Mouse (Mus musculus) lung, embryonic 15.5 days (tissue): ENCODE measurements around the gene Dyrk3. TPM values are rescaled to one million over a fixed set of nuclear protein-coding genes. Genes with fewer than 3 reads are reported as not detected.
"Not testable (repeated sequence)": the region's sequence is repeated elsewhere in the genome, so short reads cannot be mapped to it uniquely, and the experiment has no call there.

Source experiments
- ATAC-seq: fragments of 200-750 bp; cut with Nextera tagmentation; 2 replicates; pipeline ENCODE4 v1.8.0; 2017; ENCODE audit warnings: moderate number of reproducible peaks, borderline replicate concordance; ENCODE audit not compliant: low FRiP score, low TSS enrichment; ENCODE audit errors: extremely low read depth
- H3K27ac ChIP-seq: fragments of 300-500 bp; sonication (generic); 2 replicates; pipeline ENCODE4 v1.5.1; 2015; ENCODE audit warnings: moderate library complexity, mild to moderate bottlenecking, inconsistent platforms
- H3K27me3 ChIP-seq: fragments of 300-500 bp; sonication (generic); 2 replicates; pipeline ENCODE4 v1.6.1; 2015; ENCODE audit warnings: inconsistent platforms
- H3K36me3 ChIP-seq: fragments of 300-500 bp; sonication (generic); 2 replicates; pipeline ENCODE4 v1.6.1; 2015; ENCODE audit warnings: inconsistent platforms
- H3K4me1 ChIP-seq: fragments of 300-500 bp; sonication (generic); 2 replicates; pipeline ENCODE4 v1.6.1; 2015; ENCODE audit warnings: inconsistent platforms
- H3K4me2 ChIP-seq: fragments of 300-500 bp; sonication (generic); 2 replicates; pipeline ENCODE4 v1.6.1; 2015; ENCODE audit warnings: inconsistent platforms, mild to moderate bottlenecking, moderate library complexity
- H3K4me3 ChIP-seq: fragments of 300-500 bp; sonication (generic); 2 replicates; pipeline ENCODE4 v1.5.1; 2015; ENCODE audit warnings: mild to moderate bottlenecking, inconsistent platforms
- H3K9ac ChIP-seq: fragments of 300-500 bp; sonication (generic); 2 replicates; pipeline ENCODE4 v1.6.1; 2015; ENCODE audit warnings: inconsistent platforms
- H3K9me3 ChIP-seq: fragments of 300-500 bp; sonication (generic); 2 replicates; pipeline ENCODE4 v1.6.1; 2016; ENCODE audit warnings: inconsistent platforms
- WGBS: fragments of 180-500 bp; shearing (Covaris S2); methylation state at CpG from one replicate; pipeline ENCODE4 v1.1.7; 2015; 5-methylcytosine and 5-hydroxymethylcytosine counted together
- polyA plus RNA-seq: library from polyadenylated mRNA; unstranded; fragments of >200 nt; fragmentation: Nextera tagmentation; extraction: Ambion mirVana; gene quantifications from 2 replicates; pipeline ENCODE4 v1.2.1, GENCODE M21; 2015

Gene Dyrk3
- polyA plus RNA-seq, 1 experiment from 2014 or later = 3.7 TPM

DNA sequence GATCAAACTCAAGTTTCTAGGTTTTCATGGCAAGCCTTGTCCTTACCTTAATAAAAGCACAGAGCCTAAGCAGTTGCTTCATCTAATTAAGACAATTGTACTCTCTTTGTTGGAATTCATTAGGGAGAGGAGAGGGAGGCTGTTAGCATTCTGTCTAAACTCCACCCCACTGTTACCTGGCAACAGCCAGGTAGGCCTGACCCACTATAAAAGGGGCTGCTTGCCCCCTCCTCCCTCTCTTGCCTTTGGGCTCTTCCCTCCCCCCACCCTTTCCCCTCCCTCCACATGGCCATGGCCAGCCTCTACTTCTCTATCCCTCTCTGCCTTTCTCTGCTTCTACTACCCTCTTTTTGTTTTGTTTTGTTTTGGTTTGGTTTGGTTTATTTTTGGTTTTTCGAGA is 11.4 kb upstream of the Dyrk3 start:
- no peak overlapping the region for H3K4me2 ChIP-seq

DNA sequence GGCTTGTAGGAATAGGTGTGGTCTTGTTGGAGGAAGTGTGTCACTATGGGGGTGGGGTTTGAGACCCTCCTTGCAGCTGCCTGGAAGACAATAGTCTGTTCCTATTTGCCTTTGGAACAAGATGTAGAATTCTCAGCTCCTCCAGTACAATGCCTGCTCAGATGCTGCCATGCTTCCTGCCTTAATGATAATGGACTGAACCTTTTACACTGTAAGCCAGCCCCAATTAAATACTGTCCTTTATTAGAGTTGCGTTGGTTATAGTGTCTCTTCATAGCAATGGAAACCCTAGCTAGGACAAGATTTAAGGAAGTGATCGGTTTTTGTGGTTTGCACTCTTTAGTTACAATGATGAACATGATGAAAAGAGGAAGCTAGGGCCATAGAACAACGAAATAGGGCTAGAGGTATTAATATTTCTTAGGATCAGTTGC is 8.1 kb upstream of the Dyrk3 start:
- Histone ChIP-seq H3K4me3 (no peak overlapping the region), H3K4me2 (no peak overlapping the region), H3K9me3 (no peaks in the 10 kb centered on the region), H3K27me3 (no peaks in the 10 kb centered on the region), H3K4me1 (no peaks in the 10 kb centered on the region), H3K27ac (no peak overlapping the region), H3K9ac (no peak overlapping the region), H3K36me3 (no peaks in the 10 kb centered on the region)
- 77% methylated on average over 3 of the region's 3 CpGs for WGBS
- no peak for ATAC-seq

More for the DNA sequence above, 11.4 kb upstream of the Dyrk3 start:
- no peak for ATAC-seq
- H3K9me3 ChIP-seq = no peaks in the 10 kb centered on the region
- H3K27me3 ChIP-seq = no peaks in the 10 kb centered on the region
- no peak overlapping the region for H3K4me3 ChIP-seq
- H3K9ac ChIP-seq = no peak overlapping the region
- H3K4me1 ChIP-seq = peaks cover 8% of the 10 kb centered on the region
- WGBS = 57% methylated on average over 1 of the region's 1 CpGs
- H3K27ac ChIP-seq = no peak overlapping the region
- H3K36me3 ChIP-seq = no peaks in the 10 kb centered on the region

DNA sequence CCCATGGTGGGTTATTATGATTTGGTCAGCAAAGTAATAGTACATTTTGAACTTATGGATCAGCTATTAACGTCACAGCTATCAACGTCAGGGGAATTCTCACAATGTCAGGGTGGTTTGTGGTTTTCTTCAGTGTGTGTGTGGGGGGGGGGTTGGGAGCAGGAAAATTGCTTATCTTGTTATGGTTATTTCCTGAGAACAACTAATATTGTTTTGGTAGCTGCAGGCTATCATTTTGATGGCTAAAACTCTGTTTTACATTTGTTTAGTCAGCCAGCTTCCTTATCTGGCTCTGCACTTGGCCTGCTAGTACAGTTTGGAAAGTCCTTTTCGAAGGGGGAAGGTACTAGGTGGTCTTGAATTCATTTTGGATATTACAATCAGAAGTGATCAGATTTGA is 7.1 kb upstream of the Dyrk3 start:
- H3K4me3 ChIP-seq, ATAC-seq: not testable (repeated sequence)
- 83% methylated on average over 3 of the region's 3 CpGs for WGBS

DNA sequence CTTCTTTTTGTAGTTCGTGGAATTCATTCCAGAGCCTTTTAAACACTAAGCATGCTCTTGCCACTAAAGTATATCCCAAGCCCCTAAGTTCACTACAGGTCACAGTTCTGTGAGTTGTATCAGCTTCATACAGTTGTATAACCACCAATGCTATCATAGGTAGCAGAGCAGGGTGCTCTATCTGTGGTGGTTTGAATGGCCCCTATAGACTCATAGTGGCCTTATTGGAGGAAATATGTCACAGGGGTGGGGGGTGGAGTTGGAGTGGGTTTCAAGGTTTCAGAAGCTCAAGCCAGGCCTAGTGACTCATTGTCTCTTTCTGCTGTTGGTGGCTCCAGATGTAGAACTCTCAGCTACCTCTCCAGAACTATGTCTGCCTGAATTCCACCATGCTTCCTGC is 4.3 kb upstream of the Dyrk3 start:
- H3K27me3 ChIP-seq = no peaks in the 10 kb centered on the region
- no peak overlapping the region for H3K4me2 ChIP-seq
- no peak for ATAC-seq
- H3K27ac ChIP-seq = no peak overlapping the region
- no peak overlapping the region for H3K9ac ChIP-seq
- no peaks in the 10 kb centered on the region for H3K36me3 ChIP-seq
- H3K4me1 ChIP-seq = peaks cover 6% of the 10 kb centered on the region; the same call in 1 of the 2 replicates
- 77% methylated on average over 1 of the region's 1 CpGs for WGBS
- H3K4me3 ChIP-seq = no peak overlapping the region
- H3K9me3 ChIP-seq = no peaks in the 10 kb centered on the region

More for the DNA sequence above, 7.1 kb upstream of the Dyrk3 start:
- not testable (repeated sequence) for H3K27me3 ChIP-seq, H3K9me3 ChIP-seq, H3K9ac ChIP-seq, H3K4me1 ChIP-seq, H3K36me3 ChIP-seq, H3K27ac ChIP-seq, H3K4me2 ChIP-seq

DNA sequence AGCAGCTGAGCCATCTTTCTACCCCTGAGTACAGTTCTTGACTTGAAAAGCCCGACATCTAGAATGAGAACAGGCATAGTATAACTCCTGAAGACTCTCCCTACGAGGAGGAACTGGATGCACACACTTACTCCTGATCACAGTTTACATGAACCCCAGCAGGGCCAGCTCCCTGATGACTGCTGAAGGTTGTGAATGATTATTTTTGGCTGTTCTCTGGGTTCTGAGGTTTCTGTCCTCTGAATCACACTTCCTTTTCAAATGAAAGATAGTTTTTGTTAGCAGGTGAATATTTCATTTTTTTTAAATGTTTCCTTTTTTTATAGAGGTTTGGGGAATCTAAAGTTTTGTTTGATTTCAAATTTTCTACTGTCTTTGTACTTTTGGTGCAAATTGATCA is 3.3 kb upstream of the Dyrk3 start:
- no peaks in the 10 kb centered on the region for H3K9me3 ChIP-seq
- no peak for ATAC-seq
- WGBS = 39% methylated on average over 2 of the region's 2 CpGs

DNA sequence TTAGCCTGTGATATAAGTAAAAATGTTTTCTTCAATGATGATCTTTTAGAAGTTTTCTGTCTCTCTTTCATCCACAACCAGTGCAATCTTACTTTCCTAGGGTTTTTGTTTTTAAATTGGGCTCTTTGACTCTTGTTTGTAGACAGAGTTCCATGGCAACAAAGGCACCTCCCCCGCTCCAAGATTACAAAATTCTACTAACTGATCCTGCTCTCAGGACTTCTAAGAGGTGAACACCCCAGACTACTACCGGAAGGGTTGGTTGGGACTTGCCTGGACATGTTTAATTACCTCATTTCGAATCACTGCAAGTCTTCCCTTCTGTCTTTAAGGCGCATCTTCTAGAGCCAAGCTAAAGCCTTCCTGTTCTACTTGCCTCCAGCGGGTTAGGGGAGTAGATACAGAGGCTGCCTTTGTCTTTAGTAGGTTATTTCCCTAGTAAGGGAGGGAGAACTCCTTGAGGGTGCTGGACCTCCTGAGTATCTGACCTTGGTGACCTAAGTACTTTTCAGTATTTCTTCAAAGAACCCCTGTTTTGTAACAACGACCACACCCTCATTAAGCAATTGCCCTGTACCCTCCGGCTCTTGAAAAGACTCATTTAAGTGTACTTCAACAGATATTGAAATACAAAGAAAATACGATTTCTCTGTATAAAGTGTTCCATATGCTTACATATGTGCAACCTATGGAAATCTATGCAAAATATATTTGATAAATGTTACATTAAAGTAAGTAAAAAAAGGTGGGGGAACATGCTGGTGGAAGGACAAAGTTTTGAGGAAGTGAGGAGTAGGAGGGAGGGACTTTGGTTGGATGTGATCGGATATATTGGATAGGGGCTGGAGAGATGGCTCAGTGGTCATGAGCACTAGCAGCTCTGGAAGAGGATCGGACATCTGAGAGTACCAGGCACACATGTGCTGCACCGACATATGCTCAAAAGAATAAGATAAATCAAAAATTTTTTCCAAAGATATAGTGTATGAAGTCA is 1.3 kb upstream of the Dyrk3 start:
- Histone ChIP-seq H3K27ac (0 out of 2 replicates have a peak overlapping the region, but pooled peaks have one; percentile 73), H3K27me3 (no peaks in the 10 kb centered on the region), H3K9ac (peak overlapping the region; percentile 44; the same call in 1 of the 2 replicates), H3K4me2 (peak overlapping the region; percentile 96), H3K9me3 (no peaks in the 10 kb centered on the region), H3K4me3 (peak overlapping the region; percentile 78), H3K36me3 (no peaks in the 10 kb centered on the region), H3K4me1 (peaks cover 9% of the 10 kb centered on the region; the same call in 1 of the 2 replicates)
- 66% methylated on average over 11 of the region's 11 CpGs for WGBS
- no peak for ATAC-seq

More for the DNA sequence above, 3.3 kb upstream of the Dyrk3 start:
- H3K27ac ChIP-seq = no peak overlapping the region
- H3K9ac ChIP-seq = no peak overlapping the region
- H3K27me3 ChIP-seq = no peaks in the 10 kb centered on the region
- H3K4me1 ChIP-seq = peaks cover 6% of the 10 kb centered on the region; the same call in 1 of the 2 replicates
- H3K4me2 ChIP-seq = no peak overlapping the region
- H3K36me3 ChIP-seq = no peaks in the 10 kb centered on the region
- no peak overlapping the region for H3K4me3 ChIP-seq

DNA sequence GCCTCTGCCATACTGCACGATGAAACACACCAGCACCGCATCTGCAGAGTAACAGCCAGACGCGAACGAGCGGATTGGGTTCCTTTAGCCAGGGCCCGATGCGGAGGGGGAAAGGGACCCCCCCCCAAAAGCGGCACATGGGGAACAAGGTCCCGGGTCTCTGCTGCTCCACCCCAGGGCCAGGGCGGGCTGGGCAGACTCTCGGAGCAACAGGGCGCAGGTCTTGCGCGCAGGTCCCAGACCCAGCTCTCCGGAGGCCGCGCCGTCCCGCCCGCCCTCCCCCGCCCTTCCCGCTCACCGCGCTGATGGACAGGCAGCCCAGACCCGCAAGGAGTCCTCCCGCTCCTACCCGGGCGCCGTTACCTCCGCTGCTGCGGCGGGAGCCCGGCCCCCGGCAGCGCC is 422 bp downstream of the Dyrk3 start:
- H3K27ac ChIP-seq = peak overlapping the region; percentile 51; the same call in 1 of the 2 replicates
- H3K9ac ChIP-seq = peak overlapping the region; percentile 56
- no peaks in the 10 kb centered on the region for H3K27me3 ChIP-seq
- H3K4me3 ChIP-seq = peak overlapping the region; percentile 78
- peak overlapping the region; percentile 96 for H3K4me2 ChIP-seq
- no peaks in the 10 kb centered on the region for H3K36me3 ChIP-seq
- peaks cover 9% of the 10 kb centered on the region; the same call in 1 of the 2 replicates for H3K4me1 ChIP-seq
- WGBS = 0% methylated on average over 33 of the region's 36 CpGs
- no peaks in the 10 kb centered on the region for H3K9me3 ChIP-seq
- ATAC-seq = peak; percentile 74; the same call in 1 of the 2 replicates

DNA sequence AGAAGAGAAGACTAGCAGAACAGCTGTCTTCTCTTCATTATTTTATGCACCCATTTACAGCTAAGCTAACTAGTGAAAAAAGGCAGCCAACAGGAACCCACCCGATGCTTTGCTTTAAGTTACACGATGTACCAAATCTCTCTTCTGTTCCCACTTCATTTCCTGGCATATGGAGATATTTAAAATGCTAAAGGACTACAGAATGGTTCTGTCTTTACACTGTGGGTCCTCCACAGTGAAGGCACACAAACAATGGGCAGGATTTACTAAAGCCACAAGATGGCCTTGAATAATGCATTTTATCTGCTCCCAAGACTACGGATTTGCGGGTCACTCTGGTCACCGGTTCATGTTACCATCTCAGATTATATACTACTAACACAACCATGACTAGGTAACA is 1.0 kb downstream of the Dyrk3 start:
- Histone ChIP-seq H3K27ac (no peak overlapping the region), H3K9me3 (no peaks in the 10 kb centered on the region), H3K4me2 (peak overlapping the region; percentile 96; the same call in 1 of the 2 replicates), H3K27me3 (no peaks in the 10 kb centered on the region), H3K4me3 (peak overlapping the region; percentile 78; the same call in 1 of the 2 replicates), H3K4me1 (peaks cover 9% of the 10 kb centered on the region; the same call in 1 of the 2 replicates), H3K9ac (no peak overlapping the region), H3K36me3 (no peaks in the 10 kb centered on the region)
- WGBS = 30% methylated on average over 5 of the region's 5 CpGs
- no peak for ATAC-seq

DNA sequence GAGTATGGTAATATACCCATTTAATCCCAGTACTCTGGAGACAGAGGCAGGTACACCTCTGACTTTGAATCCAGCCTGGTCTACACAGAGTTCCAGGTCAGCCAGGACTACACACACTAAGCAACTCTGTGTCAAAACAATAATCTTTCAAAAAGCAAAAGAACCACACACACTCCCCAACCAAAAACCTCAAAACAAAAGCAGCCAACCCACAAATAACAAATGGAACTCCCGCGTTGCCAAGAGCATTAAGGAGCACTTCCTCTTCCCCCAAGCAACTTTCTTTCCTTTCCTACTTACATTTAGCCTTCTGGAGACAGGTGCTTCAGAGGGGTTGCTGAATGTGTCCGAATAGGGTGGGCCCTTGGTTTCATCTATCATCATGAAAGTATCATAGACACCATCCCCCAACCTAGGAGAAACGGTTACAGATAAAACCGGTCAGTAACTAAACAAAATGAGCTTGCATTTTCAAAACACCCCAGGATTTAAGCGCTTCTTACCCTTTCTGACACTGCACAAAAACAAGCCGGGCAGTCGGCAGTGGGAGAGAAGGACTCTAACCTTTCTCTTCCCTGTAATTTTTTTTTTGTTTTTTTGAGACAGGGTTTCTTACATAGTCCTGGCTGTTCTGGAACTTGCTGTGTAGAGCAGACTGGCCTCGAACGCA is 2.0 kb downstream of the Dyrk3 start:
- no peaks in the 10 kb centered on the region for H3K36me3 ChIP-seq

DNA sequence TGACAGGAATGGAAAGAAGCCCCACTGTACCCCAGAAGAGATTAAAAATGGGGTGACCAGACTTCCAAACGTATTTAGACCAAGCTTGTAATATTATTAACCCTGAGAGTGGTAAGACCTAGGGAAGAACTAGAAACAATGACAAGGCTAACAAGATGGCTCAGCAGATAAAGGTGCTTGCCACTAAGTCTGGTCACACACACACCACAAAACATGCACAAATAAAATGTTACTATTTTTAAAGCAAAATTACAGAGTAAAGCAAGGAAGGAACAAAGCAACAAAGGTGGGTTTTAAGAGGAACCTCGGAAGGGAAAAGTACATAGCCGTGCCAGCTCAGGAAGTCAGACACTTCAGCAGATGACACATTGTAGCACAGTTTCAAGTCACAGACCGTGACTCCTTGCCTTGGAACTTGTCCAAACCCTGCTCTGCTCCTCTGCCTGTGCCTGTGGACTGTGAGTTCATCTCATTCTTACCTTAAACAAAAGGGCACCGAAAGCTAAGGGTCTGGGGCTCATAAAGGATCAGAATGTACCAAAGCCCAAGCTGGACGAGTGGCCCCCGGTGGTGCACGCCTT is 3.1 kb downstream of the Dyrk3 start:
- Histone ChIP-seq H3K4me2 (no peak overlapping the region), H3K9ac (no peak overlapping the region), H3K4me1 (peaks cover 9% of the 10 kb centered on the region; the same call in 1 of the 2 replicates), H3K4me3 (no peak overlapping the region), H3K27me3 (no peaks in the 10 kb centered on the region), H3K27ac (no peak overlapping the region), H3K36me3 (no peaks in the 10 kb centered on the region; the same call in 1 of the 2 replicates), H3K9me3 (no peaks in the 10 kb centered on the region)
- no peak for ATAC-seq
- WGBS = 45% methylated on average over 8 of the region's 8 CpGs

More for the DNA sequence above, 2.0 kb downstream of the Dyrk3 start:
- Histone ChIP-seq H3K4me1 (peaks cover 9% of the 10 kb centered on the region; the same call in 1 of the 2 replicates), H3K9ac (no peak overlapping the region), H3K27me3 (no peaks in the 10 kb centered on the region), H3K27ac (no peak overlapping the region), H3K4me3 (no peak overlapping the region), H3K4me2 (no peak overlapping the region), H3K9me3 (no peaks in the 10 kb centered on the region)
- 70% methylated on average over 10 of the region's 10 CpGs for WGBS
- ATAC-seq = no peak

DNA sequence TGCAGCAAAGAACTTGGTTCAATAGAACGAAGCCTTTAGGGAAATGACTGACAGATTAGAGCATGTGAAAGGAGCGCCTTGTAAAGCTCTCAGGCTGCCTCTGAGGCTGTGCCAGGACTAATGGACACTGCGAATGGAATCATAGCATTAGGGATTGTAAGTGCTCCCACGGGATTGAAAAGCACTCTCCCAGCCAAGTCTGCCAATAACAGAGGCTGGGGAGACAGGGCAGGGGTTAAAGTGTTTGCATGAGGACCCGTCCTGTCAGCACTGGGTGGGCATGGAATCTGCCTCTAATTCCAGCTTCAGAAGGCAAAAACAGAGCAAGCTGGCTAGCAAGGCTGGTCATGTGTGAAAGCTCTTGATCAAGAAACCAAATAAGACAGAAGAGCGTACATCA is 3.9 kb downstream of the Dyrk3 start:
- Histone ChIP-seq H3K9ac (no peak overlapping the region), H3K4me3 (no peak overlapping the region), H3K9me3 (no peaks in the 10 kb centered on the region), H3K27ac (no peak overlapping the region), H3K4me2 (no peak overlapping the region), H3K27me3 (no peaks in the 10 kb centered on the region), H3K36me3 (peaks cover 7% of the 10 kb centered on the region; the same call in 1 of the 2 replicates), H3K4me1 (peaks cover 9% of the 10 kb centered on the region; the same call in 1 of the 2 replicates)
- WGBS = 71% methylated on average over 6 of the region's 6 CpGs
- ATAC-seq = no peak
